Mouse (Mus musculus) liver, embryonic 13.5 days (tissue): ENCODE measurements around the gene Ap2a1. TPM values are rescaled to one million over a fixed set of nuclear protein-coding genes. Genes with fewer than 3 reads are reported as not detected.

Experiments used
- ATAC-seq: fragments of 200-750 bp; cut with Nextera tagmentation; 2 replicates; pipeline ENCODE4 v1.8.0; 2017; ENCODE audit warnings: low read depth, mild to moderate bottlenecking, moderate number of reproducible peaks, moderate library complexity
- DNase-seq: peaks from one replicate; pipeline ENCODE4 v3.0.0; 2022
- H3K27ac ChIP-seq: fragments of 300-500 bp; sonication (generic); 2 replicates; pipeline ENCODE4 v1.5.1; 2015; ENCODE audit warnings: moderate library complexity, mild to moderate bottlenecking, inconsistent platforms
- H3K27me3 ChIP-seq: fragments of 300-500 bp; sonication (generic); 2 replicates; pipeline ENCODE4 v1.6.1; 2015; ENCODE audit warnings: mild to moderate bottlenecking, inconsistent platforms
- H3K36me3 ChIP-seq: fragments of 300-500 bp; sonication (generic); 2 replicates; pipeline ENCODE4 v1.6.1; 2015; ENCODE audit warnings: mild to moderate bottlenecking, inconsistent platforms
- H3K4me1 ChIP-seq: fragments of 300-500 bp; sonication (generic); replicated peaks from 2 replicates; pipeline ENCODE4 v1.6.1; 2015; ENCODE audit warnings: inconsistent platforms
- H3K4me2 ChIP-seq: fragments of 300-500 bp; sonication (generic); 2 replicates; pipeline ENCODE4 v1.6.1; 2015; ENCODE audit warnings: inconsistent platforms, mild to moderate bottlenecking, moderate library complexity
- H3K4me3 ChIP-seq: fragments of 300-500 bp; sonication (generic); replicated peaks from 2 replicates; pipeline ENCODE4 v1.5.1; 2015; ENCODE audit warnings: mild to moderate bottlenecking, inconsistent platforms
- H3K9ac ChIP-seq: fragments of 300-500 bp; sonication (generic); 2 replicates; pipeline ENCODE4 v1.6.1; 2015; ENCODE audit warnings: mild to moderate bottlenecking, inconsistent platforms
- H3K9me3 ChIP-seq: fragments of 300-500 bp; sonication (generic); replicated peaks from 2 replicates; pipeline ENCODE4 v1.6.1; 2016; ENCODE audit warnings: inconsistent platforms
- WGBS: fragments of 180-500 bp; shearing (Covaris S2); methylation state at CpG from one replicate; pipeline ENCODE4 v1.1.7; 2015; ENCODE audit not compliant: insufficient replicate concordance; 5-methylcytosine and 5-hydroxymethylcytosine counted together
- polyA plus RNA-seq: library from polyadenylated mRNA; unstranded; fragments of >200 nt; fragmentation: Nextera tagmentation; extraction: Ambion mirVana; gene quantifications from 2 replicates; pipeline ENCODE4 v1.2.1, GENCODE M21; 2015

Gene Ap2a1
- polyA plus RNA-seq, 1 experiment from 2014 or later: 69.5 TPM

DNA sequence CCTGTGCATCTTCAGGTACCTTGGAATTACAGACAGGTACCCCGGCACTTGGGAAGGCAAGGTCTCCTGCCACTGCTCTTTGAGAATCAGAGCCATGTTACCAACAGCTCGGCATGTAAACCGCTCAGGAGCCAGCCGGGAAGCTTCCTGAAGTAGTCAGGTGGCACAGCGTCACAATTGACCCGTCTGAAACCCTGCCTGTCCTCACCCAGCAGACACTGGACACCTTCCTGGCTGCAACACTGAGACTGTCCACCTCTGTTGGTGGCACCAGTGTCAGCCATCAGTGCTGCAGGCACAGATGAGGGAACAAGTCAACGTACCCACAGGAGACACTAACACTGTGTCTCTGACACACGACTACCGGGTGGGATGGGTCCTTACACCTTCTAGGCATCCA, 14.0 kb downstream of the Ap2a1 start:
- no peak for ATAC-seq
- no peaks in the 10 kb centered on the region for H3K9me3 ChIP-seq

DNA sequence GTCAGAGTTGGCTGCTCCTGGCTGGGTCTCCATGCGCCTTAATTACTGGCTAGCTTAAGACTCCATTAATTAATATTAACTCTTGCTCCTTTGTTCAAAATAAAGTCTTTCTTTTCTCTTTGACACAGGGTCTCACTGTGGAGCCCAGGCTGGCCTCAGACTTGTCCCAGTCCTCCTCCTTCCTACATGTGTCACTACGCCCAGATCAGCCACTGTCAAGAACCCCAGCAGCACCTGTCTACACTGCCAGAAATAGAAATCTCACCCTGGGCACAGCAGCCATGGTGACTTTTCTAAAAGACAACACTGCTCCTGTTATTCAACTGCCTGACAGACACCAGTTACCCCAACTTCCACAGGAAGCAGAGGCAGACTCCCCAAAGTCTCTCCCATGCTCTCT, 14.9 kb downstream of the Ap2a1 start:
- H3K27ac ChIP-seq: no peak overlapping the region
- ATAC-seq (no peak), DNase-seq (no peak)
- no peak overlapping the region for H3K4me2 ChIP-seq
- H3K4me1 ChIP-seq: peaks cover 27% of the 10 kb centered on the region
- 88% methylated on average over 2 of the region's 2 CpGs for WGBS
- H3K9ac ChIP-seq: no peak overlapping the region
- no peak overlapping the region for H3K4me3 ChIP-seq
- peaks cover 90% of the 10 kb centered on the region for H3K36me3 ChIP-seq
- H3K9me3 ChIP-seq: no peaks in the 10 kb centered on the region
- H3K27me3 ChIP-seq: no peaks in the 10 kb centered on the region

More for the DNA sequence above, 14.0 kb downstream of the Ap2a1 start:
- H3K27me3 ChIP-seq: no peaks in the 10 kb centered on the region
- no peak for DNase-seq
- H3K27ac ChIP-seq: no peak overlapping the region
- peaks cover 32% of the 10 kb centered on the region for H3K4me1 ChIP-seq
- H3K36me3 ChIP-seq: peaks cover 89% of the 10 kb centered on the region
- 88% methylated on average over 9 of the region's 9 CpGs for WGBS
- no peak overlapping the region for H3K4me3 ChIP-seq
- H3K9ac ChIP-seq: no peak overlapping the region
- no peak overlapping the region for H3K4me2 ChIP-seq

- no peak for ATAC-seq
- Histone ChIP-seq H3K9ac (no peak overlapping the region), H3K27me3 (no peaks in the 10 kb centered on the region), H3K36me3 (peaks cover 100% of the 10 kb centered on the region), H3K4me1 (0 out of 2 replicates have a peak, but pooled peaks cover under 1% of the 10 kb centered on the region), H3K4me2 (no peak overlapping the region), H3K27ac (no peak overlapping the region), H3K4me3 (no peak overlapping the region), H3K9me3 (no peaks in the 10 kb centered on the region)
- 78% methylated on average over 15 of the region's 15 CpGs for WGBS
- DNase-seq: no peak
These were observed 20.4 kb downstream of the Ap2a1 start for GRCm38 (mm10) chr7:44908706-44909476.

DNA sequence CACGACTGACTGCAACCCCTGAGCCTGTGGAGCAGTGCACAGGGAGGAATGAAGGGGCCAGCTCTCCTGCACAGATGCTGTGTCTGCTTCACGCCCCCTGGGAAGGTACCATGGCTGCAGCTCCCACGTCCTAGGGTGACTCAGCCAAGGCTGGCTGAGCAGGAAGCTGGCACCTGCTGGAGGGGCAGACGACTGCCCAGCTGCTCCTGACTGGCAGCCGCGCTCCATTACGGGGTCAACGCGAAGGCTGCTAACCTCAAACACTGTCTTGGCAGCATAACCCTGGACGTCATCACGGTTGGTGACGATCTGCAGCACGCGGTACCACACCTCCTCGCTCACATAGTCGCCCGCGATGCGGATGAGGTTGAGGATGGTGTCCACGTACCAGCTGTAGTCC, 23.9 kb downstream of the Ap2a1 start:
- 91% methylated on average over 20 of the region's 20 CpGs for WGBS

DNA sequence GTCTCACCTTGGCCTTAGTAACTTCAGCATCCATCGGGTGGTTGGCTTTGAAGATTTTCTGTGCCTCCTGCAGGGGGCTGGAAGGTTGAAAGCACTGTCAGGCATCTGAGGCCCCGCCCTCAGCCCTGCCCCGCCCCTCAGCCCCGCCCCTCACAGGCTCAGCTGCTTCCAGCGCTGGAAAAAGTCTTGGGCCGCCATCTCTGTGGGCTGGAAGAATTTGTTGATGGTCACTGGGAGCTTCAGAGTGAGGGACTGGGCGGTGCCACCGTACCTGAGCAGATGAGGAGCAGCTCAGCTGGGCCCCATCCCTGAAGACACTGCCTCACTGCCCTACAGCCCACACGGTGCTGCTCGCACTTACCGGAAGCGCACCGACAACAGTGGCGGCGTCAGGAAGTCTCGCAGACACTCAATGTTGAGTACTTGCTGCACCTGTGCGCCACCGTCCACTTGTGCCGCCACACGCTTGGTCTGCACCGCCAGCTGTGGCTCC, 28.0 kb downstream of the Ap2a1 start:
- Histone ChIP-seq H3K4me2 (peak overlapping the region; percentile 57), H3K4me1 (peaks cover 64% of the 10 kb centered on the region), H3K27ac (no peak overlapping the region; the same call in 1 of the 2 replicates), H3K36me3 (peaks cover 75% of the 10 kb centered on the region), H3K9me3 (no peaks in the 10 kb centered on the region), H3K4me3 (peak overlapping the region; percentile 34), H3K27me3 (no peaks in the 10 kb centered on the region), H3K9ac (peak overlapping the region; percentile 50)
- 24% methylated on average over 21 of the region's 21 CpGs for WGBS
- DNase-seq (peak; percentile 32), ATAC-seq (peak; percentile 36; the same call in 1 of the 2 replicates)

More for the DNA sequence above, 23.9 kb downstream of the Ap2a1 start:
- ATAC-seq (no peak), DNase-seq (no peak)
- H3K27ac ChIP-seq: no peak overlapping the region
- no peak overlapping the region for H3K9ac ChIP-seq
- no peak overlapping the region for H3K4me2 ChIP-seq
- H3K4me1 ChIP-seq: peaks cover 23% of the 10 kb centered on the region
- H3K36me3 ChIP-seq: peaks cover 100% of the 10 kb centered on the region
- H3K4me3 ChIP-seq: no peak overlapping the region
- no peaks in the 10 kb centered on the region for H3K27me3 ChIP-seq
- no peaks in the 10 kb centered on the region for H3K9me3 ChIP-seq

DNA sequence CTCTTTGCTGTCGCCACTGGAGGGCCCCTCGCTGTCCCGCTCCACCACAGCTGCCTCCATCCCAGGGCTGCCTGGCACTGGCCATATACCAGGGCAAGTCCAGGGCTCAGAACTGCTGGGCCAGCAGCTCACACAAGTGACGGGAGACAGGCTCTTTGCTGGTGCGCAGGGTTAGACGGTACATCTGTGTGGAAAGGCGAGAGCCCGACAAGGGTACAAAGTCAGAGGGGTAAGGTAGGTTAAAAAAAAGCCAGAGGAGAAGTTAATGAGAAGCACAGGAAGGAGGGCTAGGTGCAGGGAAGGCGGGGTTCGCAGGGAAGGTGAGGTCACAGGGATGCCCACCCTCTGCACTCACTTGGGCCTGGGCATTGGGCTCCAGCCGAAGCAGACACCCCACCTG, 28.7 kb downstream of the Ap2a1 start:
- no peaks in the 10 kb centered on the region for H3K9me3 ChIP-seq
- no peak overlapping the region for H3K9ac ChIP-seq
- no peak overlapping the region; the same call in 1 of the 2 replicates for H3K27ac ChIP-seq
- no peaks in the 10 kb centered on the region for H3K27me3 ChIP-seq
- peaks cover 69% of the 10 kb centered on the region for H3K4me1 ChIP-seq
- H3K4me3 ChIP-seq: no peak overlapping the region
- 90% methylated on average over 11 of the region's 11 CpGs for WGBS
- DNase-seq: no peak
- peaks cover 69% of the 10 kb centered on the region for H3K36me3 ChIP-seq
- no peak for ATAC-seq
- H3K4me2 ChIP-seq: no peak overlapping the region

GRCm38 (mm10) chr7:44898607-44899006, 30.7 kb downstream of the Ap2a1 start:
- H3K9me3 ChIP-seq: no peaks in the 10 kb centered on the region
- WGBS: 40% methylated on average over 19 of the region's 19 CpGs
- DNase-seq (peak; percentile 58), ATAC-seq (peak; percentile 39)
- peak overlapping the region; percentile 37 for H3K27ac ChIP-seq
- H3K4me3 ChIP-seq: no peak overlapping the region
- H3K36me3 ChIP-seq: peaks cover 49% of the 10 kb centered on the region
- H3K4me2 ChIP-seq: peak overlapping the region; percentile 34
- H3K27me3 ChIP-seq: no peaks in the 10 kb centered on the region
- peaks cover 75% of the 10 kb centered on the region for H3K4me1 ChIP-seq
- peak overlapping the region; percentile 11; the same call in 1 of the 2 replicates for H3K9ac ChIP-seq

DNA sequence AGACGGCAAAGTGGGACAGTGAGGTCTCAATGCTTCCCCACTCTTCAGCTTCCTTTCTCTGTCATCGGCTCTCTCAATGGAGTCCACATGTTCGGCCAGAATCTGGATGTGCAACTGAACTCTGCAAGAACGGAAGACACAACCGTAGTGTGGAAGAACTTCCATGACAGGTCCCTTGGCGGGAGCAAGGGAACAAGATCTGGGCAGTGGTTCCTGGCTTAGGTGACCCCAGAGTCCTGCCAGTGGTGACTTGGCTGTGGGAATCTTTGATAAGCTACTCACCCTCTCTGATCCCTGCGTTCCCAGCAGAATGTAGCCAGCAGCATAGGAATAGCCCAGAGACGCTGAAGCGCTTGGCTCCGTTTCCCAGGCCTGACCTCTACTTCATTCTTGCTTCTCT, 32.8 kb downstream of the Ap2a1 start:
- 42% methylated on average over 10 of the region's 10 CpGs for WGBS
- H3K4me3 ChIP-seq: peak overlapping the region; percentile 68
- H3K9ac ChIP-seq: peak overlapping the region; percentile 78
- ATAC-seq: no peak
- no peak for DNase-seq
- H3K27ac ChIP-seq: peak overlapping the region; percentile 62
- peaks cover 28% of the 10 kb centered on the region for H3K36me3 ChIP-seq
- H3K27me3 ChIP-seq: no peaks in the 10 kb centered on the region
- H3K9me3 ChIP-seq: no peaks in the 10 kb centered on the region
- peak overlapping the region; percentile 85 for H3K4me2 ChIP-seq
- peaks cover 78% of the 10 kb centered on the region for H3K4me1 ChIP-seq

DNA sequence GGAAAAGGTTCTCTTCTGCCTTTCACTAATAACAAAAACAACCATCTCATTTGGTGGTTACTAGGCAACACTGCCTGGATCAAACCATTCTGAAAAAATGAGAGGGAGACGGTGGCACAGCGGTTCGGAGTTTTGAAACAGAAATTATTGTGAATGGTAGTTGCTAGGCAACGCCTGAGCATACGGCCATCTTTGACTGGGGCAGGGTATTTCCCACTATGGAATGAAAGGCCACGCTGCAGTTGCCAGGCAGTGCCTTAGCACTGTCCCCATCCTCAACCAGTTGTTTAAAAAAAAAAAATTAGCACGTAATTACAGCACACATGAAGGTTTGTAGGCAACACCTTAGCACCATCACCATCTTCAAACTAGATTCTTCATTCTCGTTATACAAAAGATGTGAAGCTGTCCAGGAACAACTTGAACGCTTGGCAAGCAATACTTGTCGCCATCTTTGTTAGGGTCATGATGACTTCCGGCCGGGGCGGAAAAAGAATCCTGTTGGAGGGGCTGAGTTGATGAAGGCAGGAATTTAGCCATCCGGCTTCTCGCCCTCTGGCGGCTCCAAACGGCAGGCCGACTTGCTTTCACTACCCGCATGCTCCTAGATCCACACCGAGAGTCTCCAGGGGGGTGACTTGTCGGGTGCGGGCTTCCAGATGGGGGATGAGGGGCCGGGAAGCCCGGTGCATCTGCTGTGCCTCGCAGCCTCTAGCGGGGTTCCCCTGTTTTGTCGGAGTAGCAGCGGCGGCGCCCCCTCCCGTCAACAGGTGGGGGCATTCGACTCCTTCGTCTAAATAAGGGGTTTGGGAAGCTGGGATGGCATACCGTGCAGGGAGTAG, 33.5 kb downstream of the Ap2a1 start, which contains the start of gene Fuz:
Fuz (plus strand) TSS at position 487 of the 842 bp plus-strand sequence.
- peaks cover 22% of the 10 kb centered on the region for H3K36me3 ChIP-seq
- no peaks in the 10 kb centered on the region for H3K27me3 ChIP-seq
- peak within 1 kb of the TSS; percentile 78 for H3K9ac ChIP-seq
- peak within 1 kb of the TSS; percentile 85 for H3K4me2 ChIP-seq
- WGBS: 3% methylated on average over 34 of the region's 34 CpGs
- peak within 1 kb of the TSS; percentile 62 for H3K27ac ChIP-seq
- H3K9me3 ChIP-seq: no peaks in the 10 kb centered on the region
- DNase-seq: peak; percentile 73
- ATAC-seq: peak; percentile 33
- peak within 1 kb of the TSS; percentile 68 for H3K4me3 ChIP-seq
- peaks cover 78% of the 10 kb centered on the region for H3K4me1 ChIP-seq

DNA sequence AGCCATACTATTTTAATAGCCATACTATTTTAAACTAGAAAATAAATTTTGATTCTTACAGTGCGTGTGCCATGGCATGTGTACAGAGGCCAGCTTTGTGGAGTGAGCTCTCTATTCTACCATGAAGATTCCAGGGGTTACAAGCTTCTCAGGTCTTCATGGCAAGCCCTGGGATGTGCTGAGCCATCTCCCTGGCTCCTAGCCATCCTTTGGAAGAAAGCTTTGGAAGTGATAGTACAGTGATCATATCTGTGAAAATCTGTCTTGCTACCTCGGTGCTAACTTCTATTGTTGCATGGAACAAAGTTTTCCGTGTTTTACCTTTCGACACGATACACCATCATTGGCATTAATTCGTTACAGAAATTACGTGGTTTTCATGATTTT, 34.1 kb downstream of the Ap2a1 start:
- H3K27me3 ChIP-seq: no peaks in the 10 kb centered on the region
- peak overlapping the region; percentile 85 for H3K4me2 ChIP-seq
- H3K4me3 ChIP-seq: peak overlapping the region; percentile 68
- WGBS: 82% methylated on average over 7 of the region's 7 CpGs
- H3K4me1 ChIP-seq: peaks cover 78% of the 10 kb centered on the region
- ATAC-seq (no peak), DNase-seq (no peak)
- peak overlapping the region; percentile 78; the same call in 1 of the 2 replicates for H3K9ac ChIP-seq
- peaks cover 22% of the 10 kb centered on the region for H3K36me3 ChIP-seq
- H3K9me3 ChIP-seq: no peaks in the 10 kb centered on the region
- no peak overlapping the region for H3K27ac ChIP-seq

DNA sequence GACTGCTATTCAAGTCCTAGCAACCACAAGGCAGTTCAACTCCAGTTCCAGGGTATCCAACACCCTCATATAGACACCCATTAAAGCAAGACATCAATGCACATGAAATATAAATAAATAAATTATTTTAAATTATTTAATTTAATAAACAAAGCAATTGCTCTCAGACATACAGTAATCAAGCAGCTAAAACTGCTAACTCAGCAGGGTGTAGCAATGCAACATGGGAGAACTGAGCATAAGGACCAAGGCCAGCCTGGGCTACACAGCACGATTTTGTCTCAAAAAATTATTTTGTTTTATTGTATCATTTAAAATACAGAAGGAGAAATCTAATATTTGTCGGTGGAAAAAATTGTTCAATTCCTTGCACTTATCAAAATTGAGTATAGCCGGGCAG, 35.1 kb downstream of the Ap2a1 start:
- no peaks in the 10 kb centered on the region for H3K9me3 ChIP-seq
- H3K27ac ChIP-seq: no peak overlapping the region
- H3K4me2 ChIP-seq: no peak overlapping the region
- peaks cover 76% of the 10 kb centered on the region for H3K4me1 ChIP-seq
- WGBS: 68% methylated on average over 3 of the region's 3 CpGs
- peaks cover 15% of the 10 kb centered on the region for H3K36me3 ChIP-seq
- ATAC-seq: no peak
- H3K4me3 ChIP-seq: no peak overlapping the region
- no peak for DNase-seq
- H3K27me3 ChIP-seq: no peaks in the 10 kb centered on the region
- H3K9ac ChIP-seq: no peak overlapping the region
